Mouse (Mus musculus) midbrain, postnatal 0 days (tissue): ENCODE data around the gene Pitpna. TPM values are rescaled to one million over a fixed set of nuclear protein-coding genes. Genes with fewer than 3 reads are reported as not detected.
A peak's percentile ranks its signal among the peaks of the same experiment; 100 is the strongest.

Experiments
- ATAC-seq: fragments of 200-750 bp; cut with Nextera tagmentation; 2 replicates; pipeline ENCODE4 v1.8.0; 2017; ENCODE audit warnings: moderate number of reproducible peaks, mild to moderate bottlenecking, moderate TSS enrichment, moderate library complexity; ENCODE audit not compliant: low FRiP score
- DNase-seq: peaks from one replicate; pipeline ENCODE4 v3.0.0-alpha.2; 2015; ENCODE audit warnings: low spot score
- H3K27ac ChIP-seq: fragments of 300-500 bp; sonication (generic); 2 replicates; pipeline ENCODE4 v1.5.1; 2014; ENCODE audit warnings: low read depth, mild to moderate bottlenecking, low read length, mixed read lengths
- H3K27me3 ChIP-seq: fragments of 300-500 bp; sonication (generic); 2 replicates; pipeline ENCODE4 v1.6.1; 2014; ENCODE audit warnings: low read length, control low read depth, mixed read lengths; ENCODE audit not compliant: insufficient read depth
- H3K36me3 ChIP-seq: fragments of 300-500 bp; sonication (generic); 2 replicates; pipeline ENCODE4 v1.6.1; 2014; ENCODE audit warnings: low read length, control low read depth, mixed read lengths; ENCODE audit not compliant: insufficient read depth
- H3K4me1 ChIP-seq: fragments of 300-500 bp; sonication (generic); 2 replicates; pipeline ENCODE4 v1.6.1; 2014; ENCODE audit warnings: mild to moderate bottlenecking, control low read depth, antibody characterized with exemption, low read length, mixed read lengths; ENCODE audit not compliant: insufficient read depth
- H3K4me2 ChIP-seq: fragments of 300-500 bp; sonication (generic); 2 replicates; pipeline ENCODE4 v1.6.1; 2014; ENCODE audit warnings: low read depth, mild to moderate bottlenecking, low read length, mixed read lengths; ENCODE audit not compliant: poor library complexity, severe bottlenecking
- H3K4me3 ChIP-seq: fragments of 300-500 bp; sonication (generic); 2 replicates; pipeline ENCODE4 v1.5.1; 2014; ENCODE audit warnings: low read depth, mild to moderate bottlenecking, low read length, moderate library complexity
- H3K9ac ChIP-seq: fragments of 300-500 bp; sonication (generic); replicated peaks from 2 replicates; pipeline ENCODE4 v1.6.1; 2014; ENCODE audit warnings: mild to moderate bottlenecking, low read length, moderate library complexity, mixed read lengths; ENCODE audit not compliant: poor library complexity, severe bottlenecking
- H3K9me3 ChIP-seq: fragments of 300-500 bp; sonication (generic); 2 replicates; pipeline ENCODE4 v1.6.1; 2016; ENCODE audit warnings: low read length, control low read depth
- CTCF ChIP-seq: IDR thresholded peaks from 2 replicates; pipeline ENCODE4 v1.5.1; 2016; ENCODE audit warnings: antibody characterized with exemption, mild to moderate bottlenecking
- WGBS: fragments of 180-500 bp; shearing (Covaris S2); extraction: QIAGEN DNeasy Blood & Tissue Kit; methylation state at CpG from one replicate; pipeline ENCODE4 v1.1.7; 2014; 5-methylcytosine and 5-hydroxymethylcytosine counted together
- polyA plus RNA-seq: library from polyadenylated mRNA; unstranded; fragments of >200 nt; fragmentation: Nextera tagmentation; extraction: Ambion mirVana; gene quantifications from 2 replicates; pipeline ENCODE4 v1.2.1, GENCODE M21; 2015
- total RNA-seq: library from RNA; depleted of rRNA; stranded (reverse); fragments of >200 nt; gene quantifications from 2 replicates; pipeline ENCODE4 v1.2.3, GENCODE M21; 2014

Pitpna gene
- total and polyA plus RNA-seq, 2 experiments from 2014 or later, result 106 to 108 TPM

- no peak for ATAC-seq
- H3K36me3 ChIP-seq, result peaks cover 44% of the 10 kb centered on the region
- no peaks in the 10 kb centered on the region for H3K9me3 ChIP-seq
- DNase-seq, result no peak
- 83% methylated on average over 5 of the region's 5 CpGs for WGBS
- no peak for TF ChIP-seq CTCF
- no peaks in the 10 kb centered on the region for H3K27me3 ChIP-seq
- H3K4me2 ChIP-seq, result no peak overlapping the region
- no peaks in the 10 kb centered on the region for H3K4me1 ChIP-seq
- no peak overlapping the region for H3K4me3 ChIP-seq
- H3K27ac ChIP-seq, result no peak overlapping the region
- no peak overlapping the region for H3K9ac ChIP-seq
Measured at GRCm38 (mm10) chr11:75561410-75561791, 26.5 kb upstream of the Pitpna start.

GRCm38 (mm10) chr11:75562840-75563239 lies 25.1 kb upstream of the Pitpna start:
- Histone ChIP-seq H3K36me3 (peaks cover 48% of the 10 kb centered on the region), H3K4me2 (no peak overlapping the region), H3K27me3 (no peaks in the 10 kb centered on the region), H3K4me1 (no peaks in the 10 kb centered on the region), H3K4me3 (no peak overlapping the region), H3K27ac (no peak overlapping the region), H3K9ac (no peak overlapping the region), H3K9me3 (no peaks in the 10 kb centered on the region)
- ATAC-seq, result no peak
- DNase-seq, result no peak
- 0 out of 2 replicates have a peak, but pooled peaks have one; percentile 5 for TF ChIP-seq CTCF
- 83% methylated on average over 8 of the region's 8 CpGs for WGBS

- ATAC-seq, result no peak
- no peak overlapping the region for H3K4me2 ChIP-seq
- WGBS, result 57% methylated on average over 18 of the region's 18 CpGs
- no peak for DNase-seq
- no peaks in the 10 kb centered on the region for H3K27me3 ChIP-seq
- no peak for TF ChIP-seq CTCF
- no peak overlapping the region for H3K9ac ChIP-seq
- H3K4me1 ChIP-seq, result no peaks in the 10 kb centered on the region
- H3K9me3 ChIP-seq, result no peaks in the 10 kb centered on the region
- no peak overlapping the region for H3K4me3 ChIP-seq
- H3K36me3 ChIP-seq, result peaks cover 59% of the 10 kb centered on the region
- no peak overlapping the region for H3K27ac ChIP-seq
Measured at GRCm38 (mm10) chr11:75563851-75564548, 23.9 kb upstream of the Pitpna start.

GRCm38 (mm10) chr11:75565849-75566248 lies 22.0 kb upstream of the Pitpna start:
- TF ChIP-seq CTCF, result no peak
- Histone ChIP-seq H3K4me1 (no peaks in the 10 kb centered on the region), H3K27me3 (no peaks in the 10 kb centered on the region), H3K9ac (no peak overlapping the region), H3K36me3 (peaks cover 69% of the 10 kb centered on the region), H3K27ac (no peak overlapping the region), H3K4me3 (no peak overlapping the region), H3K4me2 (no peak overlapping the region), H3K9me3 (no peaks in the 10 kb centered on the region)
- 92% methylated on average over 2 of the region's 2 CpGs for WGBS
- ATAC-seq, result no peak
- DNase-seq, result no peak

- Histone ChIP-seq H3K36me3 (peaks cover 69% of the 10 kb centered on the region), H3K4me3 (no peak overlapping the region), H3K4me1 (no peaks in the 10 kb centered on the region), H3K9me3 (no peaks in the 10 kb centered on the region), H3K4me2 (no peak overlapping the region), H3K9ac (no peak overlapping the region), H3K27ac (no peak overlapping the region), H3K27me3 (no peaks in the 10 kb centered on the region)
- no peak for TF ChIP-seq CTCF
- WGBS, result 81% methylated on average over 13 of the region's 13 CpGs
- DNase-seq (no peak), ATAC-seq (no peak)
Measured at GRCm38 (mm10) chr11:75566276-75567196, 21.4 kb upstream of the Pitpna start.
